Mouse (Mus musculus) retina, postnatal 7 days (tissue): ENCODE results near the gene Gm38394.
"Not testable (repeated sequence)": the region's sequence is repeated elsewhere in the genome, so short reads cannot be mapped to it uniquely, and the experiment has no call there.

Source experiments
- DNase-seq: peaks from one replicate; pipeline ENCODE4 v3.0.0-alpha.2; 2012; ENCODE audit warnings: low read depth, low spot score

Gm38394 gene

DNA sequence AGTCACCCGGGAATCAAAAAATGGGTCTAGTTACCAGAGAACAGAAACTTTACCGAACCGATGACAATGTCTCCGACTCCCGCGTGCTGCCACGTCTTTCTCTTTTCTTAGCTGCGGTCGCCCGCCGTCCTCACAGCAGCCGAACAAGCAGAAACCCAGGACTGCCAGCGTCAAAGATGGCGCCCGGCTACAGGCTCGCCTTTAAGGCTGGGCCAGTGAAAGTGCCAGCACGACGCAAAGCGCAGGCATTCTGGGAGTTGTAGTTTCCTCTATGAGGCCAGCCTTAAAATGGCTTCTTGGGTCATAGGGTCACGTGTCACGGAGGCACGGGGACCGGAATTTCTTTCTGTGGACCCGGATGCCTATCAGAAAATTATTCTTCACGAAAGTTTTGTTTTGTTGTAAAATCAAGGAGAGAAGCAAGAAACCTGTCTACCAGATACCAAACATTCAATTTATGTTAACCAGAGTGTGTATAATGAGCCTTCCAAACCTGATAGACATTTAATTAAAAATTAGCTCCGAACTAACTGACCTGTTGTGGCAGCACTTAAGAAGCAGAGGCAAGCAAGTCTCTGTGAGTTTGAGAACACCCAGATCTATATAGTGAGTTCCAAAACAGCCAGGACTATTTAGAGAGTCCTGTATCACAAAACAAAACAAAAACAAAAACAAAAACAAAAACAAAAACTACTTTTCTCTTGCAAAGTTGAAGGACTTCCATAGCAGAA is at the start of gene Gm38394:
TSS of gene Gm38394 (minus strand) at position 116 of the 731 bp plus-strand sequence.
- peak; percentile 86 for DNase-seq

DNA sequence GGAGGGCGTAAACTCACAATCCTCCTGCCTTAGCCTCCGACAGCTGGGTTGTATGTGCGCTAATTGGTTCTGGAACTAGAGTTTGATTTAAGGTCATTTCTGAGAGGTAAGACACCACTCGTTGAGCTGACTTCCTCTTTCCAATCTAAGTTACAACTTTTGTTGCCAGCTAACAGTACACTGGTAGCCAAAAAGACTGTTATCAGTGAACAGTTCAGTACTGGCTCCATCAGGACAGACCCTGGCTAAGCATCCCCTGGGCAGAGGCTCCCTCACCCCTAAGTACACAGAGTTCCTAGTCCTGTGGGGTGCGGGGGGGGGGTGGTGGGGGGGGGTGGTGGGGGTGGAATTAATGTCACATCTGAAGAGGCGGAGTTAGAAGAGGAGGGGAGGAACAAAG is 49.8 kb upstream of the Gm38394 start:
- DNase-seq, result no peak

GRCm38 (mm10) chr1:133709292-133709691 is 48.2 kb upstream of the Gm38394 start:
- DNase-seq, result no peak

- not testable (repeated sequence) for DNase-seq
Observed at GRCm38 (mm10) chr1:133701824-133702223, 40.7 kb upstream of the Gm38394 start.

- no peak for DNase-seq
Observed at GRCm38 (mm10) chr1:133697935-133698620, 37.0 kb upstream of the Gm38394 start.

GRCm38 (mm10) chr1:133695901-133696300 is 34.8 kb upstream of the Gm38394 start:
- DNase-seq, result no peak

DNA sequence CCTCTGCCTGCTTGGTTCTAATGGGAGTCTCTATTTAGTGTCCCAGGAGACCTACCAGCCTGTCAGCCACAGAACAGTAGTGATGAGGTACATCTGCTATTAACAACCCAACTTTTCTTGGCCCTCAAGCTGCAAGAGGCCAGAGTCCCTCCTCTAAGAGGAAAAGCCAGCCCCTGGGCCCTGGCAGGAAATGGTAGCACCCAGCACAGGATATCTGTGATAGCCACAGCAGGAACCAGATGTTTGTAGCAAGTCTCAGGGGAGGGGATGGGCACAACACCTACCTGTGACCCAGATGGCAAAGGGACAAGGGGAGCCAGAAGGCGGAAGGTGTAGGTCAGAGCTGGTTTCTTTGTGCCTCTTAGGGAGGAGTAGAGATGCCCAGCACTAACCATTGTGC is 33.8 kb upstream of the Gm38394 start:
- DNase-seq, result no peak

DNA sequence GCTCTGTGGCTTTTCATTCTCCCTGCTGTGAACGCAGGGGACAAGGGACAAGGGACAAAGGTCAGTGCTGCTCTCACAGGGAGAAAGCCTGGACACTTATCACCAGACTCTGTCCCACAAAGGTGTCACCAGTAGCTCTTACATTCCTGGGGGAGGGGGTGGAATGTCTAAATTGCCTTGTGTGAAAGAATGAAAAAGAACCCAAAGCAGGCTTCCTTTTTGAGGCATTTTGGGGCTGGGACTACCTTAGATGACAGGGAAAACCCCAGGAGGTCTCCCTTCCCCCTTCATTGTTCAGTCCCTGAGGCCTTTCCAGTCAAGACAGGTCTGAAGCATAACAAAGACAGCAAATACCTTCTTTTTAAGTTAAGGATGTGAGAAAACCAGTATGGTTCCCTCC is 33.2 kb upstream of the Gm38394 start:
- DNase-seq, result no peak

DNA sequence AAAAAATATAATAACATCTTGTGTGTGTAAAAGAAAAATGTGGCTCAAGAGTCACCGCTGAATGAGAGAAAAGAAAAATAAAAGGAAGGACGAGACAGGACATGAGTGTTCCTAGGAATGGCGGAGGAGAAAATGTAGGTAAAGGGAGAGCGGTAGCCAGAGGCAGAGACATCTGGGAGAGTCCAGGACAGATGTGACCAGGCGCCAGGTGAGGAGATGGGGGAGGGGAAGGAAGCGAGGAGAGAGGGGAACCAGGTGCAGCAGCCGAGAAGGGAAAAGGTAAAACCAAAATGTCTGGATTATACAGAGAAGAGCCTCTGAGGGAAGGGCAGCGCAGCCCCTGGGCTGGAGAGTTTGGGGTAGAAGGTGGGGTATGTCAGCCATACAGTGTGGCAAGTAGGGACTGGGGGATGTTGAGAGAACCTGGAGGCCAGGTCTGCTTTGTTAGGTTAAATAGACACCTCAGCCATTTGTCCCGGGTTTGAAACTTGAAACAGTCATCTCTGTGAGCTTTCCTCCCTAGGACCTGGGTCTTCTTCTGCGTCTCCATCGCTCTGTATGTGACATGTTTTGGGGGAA is 32.5 kb upstream of the Gm38394 start:
- no peak for DNase-seq

- DNase-seq, result no peak
Observed at GRCm38 (mm10) chr1:133692195-133692594, 31.1 kb upstream of the Gm38394 start.

DNA sequence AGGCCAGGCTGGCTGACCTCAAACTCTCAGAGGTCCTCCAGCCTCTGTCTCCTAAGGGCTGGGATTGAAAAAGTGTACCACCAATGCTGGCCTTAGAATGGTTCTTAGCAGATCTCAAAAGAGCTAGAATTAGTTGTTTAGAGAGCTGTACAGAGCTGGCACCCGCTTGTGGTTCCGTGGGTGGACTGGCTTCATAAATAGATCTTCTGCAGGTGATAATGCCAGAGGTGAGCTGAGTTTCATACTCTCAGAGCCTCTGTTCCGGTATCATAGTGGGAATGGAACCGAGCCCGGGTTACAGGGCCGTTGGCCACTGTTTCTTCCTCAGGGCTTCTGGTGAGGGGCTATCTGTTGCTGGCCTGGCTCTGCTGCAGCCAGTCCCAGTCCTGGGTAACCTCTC is 29.9 kb upstream of the Gm38394 start:
- DNase-seq, result no peak

GRCm38 (mm10) chr1:133689897-133690296 is 28.8 kb upstream of the Gm38394 start, which contains the start of gene Lax1:
Gene Lax1, minus strand, starts transcription at chr1:133690108.
- no peak for DNase-seq

DNA sequence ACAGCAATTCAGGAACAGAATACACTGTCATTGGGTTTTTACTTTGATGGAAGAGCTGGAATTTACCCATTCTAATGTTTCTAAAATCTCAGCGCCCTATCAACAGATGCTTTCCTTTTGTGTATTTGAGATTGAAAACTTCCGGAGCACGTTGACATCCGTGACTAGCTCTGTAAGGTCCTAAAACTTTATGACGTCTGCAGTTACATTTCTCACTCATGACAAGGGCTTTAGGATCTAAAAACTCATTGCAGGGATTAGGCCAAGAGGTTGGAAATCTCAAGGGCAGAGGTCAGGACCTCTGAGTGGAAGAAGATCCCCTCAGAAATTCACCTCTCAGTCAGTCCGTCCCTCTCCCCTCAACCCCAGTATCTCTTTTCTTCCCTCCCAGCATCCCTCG is 27.2 kb upstream of the Gm38394 start:
- DNase-seq, result no peak

DNA sequence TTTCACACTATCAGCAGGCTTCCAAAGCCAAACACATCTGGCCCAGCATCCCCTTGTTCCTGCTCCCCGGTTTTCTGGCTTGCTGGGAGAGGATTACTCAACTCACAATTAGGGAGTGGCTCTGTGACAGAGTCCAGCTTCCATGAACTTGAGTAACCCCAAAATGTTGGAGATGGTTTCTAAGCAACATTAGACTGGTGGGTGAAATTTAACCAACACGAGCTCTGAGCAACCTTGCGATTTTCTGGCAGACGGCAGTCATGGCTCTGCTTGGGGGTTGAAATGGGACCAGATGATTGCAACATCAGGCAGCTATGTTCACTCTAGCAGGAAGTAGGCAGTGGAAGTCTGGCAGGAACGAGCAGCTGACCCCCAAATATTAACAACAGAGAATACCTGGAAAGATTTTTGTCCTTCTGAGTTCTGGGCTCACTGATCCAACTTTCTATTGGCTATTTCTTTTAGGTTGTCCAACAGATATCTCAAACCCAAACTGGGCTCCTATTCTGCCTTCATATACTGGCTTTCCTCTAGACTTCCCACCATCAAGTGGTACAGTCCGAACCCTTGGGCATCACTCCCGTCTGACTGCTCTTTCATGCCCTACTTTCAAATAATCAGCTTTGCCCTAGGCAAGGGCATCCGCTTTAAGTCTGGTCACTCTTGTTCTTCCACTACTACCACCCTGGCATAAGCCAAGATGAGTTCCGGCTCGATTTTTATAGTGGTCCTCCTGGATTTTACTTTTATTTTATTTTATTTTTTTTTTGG is 24.8 kb upstream of the Gm38394 start:
- DNase-seq, result no peak

GRCm38 (mm10) chr1:133671801-133672200 is 10.7 kb upstream of the Gm38394 start:
- DNase-seq, result no peak

DNA sequence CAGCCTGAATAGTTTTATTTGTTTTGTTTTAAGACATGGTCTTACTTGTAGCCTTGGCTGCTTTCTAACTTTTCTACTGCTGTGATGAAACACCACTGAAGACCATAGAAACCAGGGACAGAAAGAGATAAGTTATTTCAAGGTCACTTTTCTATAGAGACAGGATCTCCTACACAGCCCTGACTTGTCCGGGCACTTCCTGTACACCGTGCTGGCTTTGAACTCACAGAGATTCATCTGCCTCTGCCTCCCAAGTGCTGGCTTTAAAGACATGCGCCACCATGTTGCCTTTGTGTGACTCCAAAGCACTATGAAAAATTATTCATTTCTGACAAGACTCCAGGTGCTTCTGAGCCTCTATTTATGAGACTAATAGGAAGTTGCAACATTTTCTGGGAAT is 10.1 kb upstream of the Gm38394 start:
- DNase-seq, result no peak

DNA sequence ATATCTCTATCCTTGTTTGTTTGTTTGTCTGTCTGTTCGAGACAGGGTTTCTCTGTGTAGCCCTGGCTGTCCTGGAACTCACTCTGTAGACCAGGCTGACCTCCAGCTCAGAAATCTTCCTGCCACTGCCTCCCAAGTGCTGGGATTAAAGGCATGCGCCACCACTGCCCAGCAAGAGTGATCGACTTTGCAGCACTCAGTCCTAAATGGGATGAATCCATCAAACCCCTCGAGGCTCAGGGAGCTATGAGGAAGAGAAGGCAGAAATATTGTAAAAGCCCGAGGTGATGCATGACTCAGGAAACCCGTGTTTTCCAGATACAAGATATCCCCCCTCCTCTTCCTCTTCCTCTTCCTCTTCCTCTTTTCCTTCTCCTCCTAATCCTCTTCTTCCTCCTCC is 9.7 kb upstream of the Gm38394 start:
- no peak for DNase-seq

DNA sequence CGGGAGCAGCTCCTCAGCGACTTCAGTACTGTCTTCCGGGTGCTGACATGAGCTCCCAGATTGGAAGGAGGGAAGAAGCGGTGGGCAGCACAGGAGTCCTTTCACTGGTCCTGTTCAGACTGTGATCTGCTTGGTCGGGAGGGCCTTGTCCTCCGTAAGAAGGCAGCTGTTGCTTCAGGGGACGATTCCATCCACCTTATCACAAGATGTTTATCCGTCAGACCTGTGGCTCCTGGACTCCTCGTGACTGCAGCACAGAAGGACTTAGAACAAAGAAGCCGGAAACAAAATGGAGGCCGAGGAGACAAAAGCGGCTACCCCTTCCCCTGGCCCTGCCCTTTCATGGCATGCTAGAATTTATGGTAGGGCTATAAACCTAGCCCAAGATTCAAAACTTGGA is 9.1 kb upstream of the Gm38394 start:
- DNase-seq, result no peak

GRCm38 (mm10) chr1:133668618-133669017 is 7.5 kb upstream of the Gm38394 start:
- no peak for DNase-seq

DNA sequence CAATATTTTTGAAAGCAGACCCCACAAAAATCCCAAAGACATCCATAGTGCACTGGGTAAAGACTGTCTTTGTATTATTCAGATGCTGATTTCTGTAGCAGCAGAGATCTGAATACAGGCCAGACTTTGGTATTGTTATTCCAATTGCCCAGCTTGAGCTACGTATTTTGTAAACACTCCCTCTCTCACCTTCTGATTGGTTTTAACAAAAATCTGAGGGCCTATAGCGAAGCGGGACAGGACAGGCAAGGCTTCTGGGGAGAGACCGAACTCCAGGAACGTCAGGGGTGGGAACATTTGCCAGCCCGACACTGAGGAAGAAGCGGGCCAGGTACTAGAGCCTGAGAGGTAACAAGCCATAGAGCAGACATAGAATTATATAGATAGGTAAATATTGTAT is 6.6 kb upstream of the Gm38394 start:
- no peak for DNase-seq

GRCm38 (mm10) chr1:133665713-133666112 is 4.6 kb upstream of the Gm38394 start:
- DNase-seq, result not testable (repeated sequence)
